Mouse (Mus musculus) hindbrain, embryonic 11.5 days (tissue): ENCODE measurements around the gene Fxyd5. TPM values are rescaled to one million over a fixed set of nuclear protein-coding genes. Genes with fewer than 3 reads are reported as not detected.

Experiments used
- ATAC-seq: fragments of 200-750 bp; cut with Nextera tagmentation; 2 replicates; pipeline ENCODE4 v1.8.0; 2017; ENCODE audit warnings: mild to moderate bottlenecking, moderate TSS enrichment, moderate library complexity; ENCODE audit not compliant: low FRiP score
- DNase-seq: peaks from one replicate; pipeline ENCODE4 v3.0.0-alpha.2; 2015; ENCODE audit warnings: low spot score
- H3K27ac ChIP-seq: fragments of 300-500 bp; sonication (generic); 2 replicates; pipeline ENCODE4 v1.5.1; 2014; ENCODE audit warnings: mild to moderate bottlenecking, low read depth, low read length
- H3K27me3 ChIP-seq: fragments of 300-500 bp; sonication (generic); 2 replicates; pipeline ENCODE4 v1.6.1; 2014; ENCODE audit warnings: mild to moderate bottlenecking, low read length, moderate library complexity, mixed read lengths; ENCODE audit not compliant: control insufficient read depth, insufficient read depth
- H3K36me3 ChIP-seq: fragments of 300-500 bp; sonication (generic); 2 replicates; pipeline ENCODE4 v1.6.1; 2014; ENCODE audit warnings: mild to moderate bottlenecking, low read length, moderate library complexity, mixed read lengths; ENCODE audit not compliant: control insufficient read depth, insufficient read depth
- H3K4me1 ChIP-seq: fragments of 300-500 bp; sonication (generic); replicated peaks from 2 replicates; pipeline ENCODE4 v1.6.1; 2014; ENCODE audit warnings: low read length, mixed read lengths; ENCODE audit not compliant: control insufficient read depth, insufficient read depth
- H3K4me2 ChIP-seq: fragments of 300-500 bp; sonication (generic); replicated peaks from 2 replicates; pipeline ENCODE4 v1.6.1; 2014; ENCODE audit warnings: mild to moderate bottlenecking, low read depth, low read length
- H3K4me3 ChIP-seq: fragments of 300-500 bp; sonication (generic); 2 replicates; pipeline ENCODE4 v1.5.1; 2014; ENCODE audit warnings: low read depth, low read length
- H3K9ac ChIP-seq: fragments of 300-500 bp; sonication (generic); 2 replicates; pipeline ENCODE4 v1.6.1; 2014; ENCODE audit warnings: low read depth, low read length
- H3K9me3 ChIP-seq: fragments of 300-500 bp; sonication (generic); 2 replicates; pipeline ENCODE4 v1.6.1; 2016; ENCODE audit warnings: low read length; ENCODE audit not compliant: control insufficient read depth
- WGBS: fragments of 180-500 bp; shearing (Covaris S2); extraction: QIAGEN DNeasy Blood & Tissue Kit; methylation state at CpG from one replicate; pipeline ENCODE4 v1.1.7; 2014; 5-methylcytosine and 5-hydroxymethylcytosine counted together
- polyA plus RNA-seq: library from polyadenylated mRNA; unstranded; fragments of >200 nt; fragmentation: Nextera tagmentation; extraction: Ambion mirVana; gene quantifications from 2 replicates; pipeline ENCODE4 v1.2.1, GENCODE M21; 2014

Fxyd5 gene
- polyA plus RNA-seq, 1 experiment from 2014 or later, result 12.3 TPM

DNA sequence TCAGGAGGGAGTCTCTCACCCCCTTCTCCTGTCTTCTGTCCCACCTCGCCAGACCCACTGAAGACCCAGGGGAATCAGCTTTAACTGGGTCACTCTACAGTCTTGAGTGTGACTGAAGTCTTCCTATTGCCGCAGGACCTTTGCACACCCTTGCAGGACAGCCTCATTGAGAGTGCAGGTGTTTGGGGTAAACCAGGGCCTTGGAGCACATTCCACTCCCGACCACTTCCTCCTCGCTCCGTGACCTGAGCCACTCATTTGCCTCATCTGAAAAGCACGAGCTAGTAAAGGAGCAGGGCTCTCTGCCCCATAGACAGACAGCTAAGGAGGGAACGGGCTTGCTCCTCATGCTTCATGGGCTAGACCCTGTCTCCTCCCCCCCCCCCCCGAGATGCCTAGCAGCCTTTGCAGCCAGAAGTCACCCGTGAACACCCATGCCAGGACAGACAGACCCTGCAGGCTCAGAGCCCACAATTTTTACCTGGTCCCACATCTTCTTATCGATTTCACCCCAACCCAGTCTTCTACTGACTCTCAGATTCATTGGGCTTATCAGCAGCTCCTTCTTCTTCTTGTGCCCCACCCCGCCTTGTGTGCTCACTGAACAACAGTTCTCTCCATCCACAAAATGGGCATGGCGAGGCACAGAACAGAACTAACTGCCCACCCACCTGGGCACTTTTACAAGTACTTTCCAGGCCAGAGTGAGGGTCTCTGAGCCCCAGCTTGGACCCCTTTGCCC lies 1.8 kb downstream of the Fxyd5 start:
- ATAC-seq (no peak), DNase-seq (no peak)
- WGBS, result 79% methylated on average over 11 of the region's 12 CpGs
- H3K4me3 ChIP-seq, result no peak overlapping the region
- no peaks in the 10 kb centered on the region for H3K9me3 ChIP-seq
- no peaks in the 10 kb centered on the region for H3K36me3 ChIP-seq
- no peak overlapping the region for H3K4me2 ChIP-seq
- no peak overlapping the region for H3K9ac ChIP-seq
- H3K27ac ChIP-seq, result no peak overlapping the region
- no peaks in the 10 kb centered on the region for H3K4me1 ChIP-seq
- peaks cover 25% of the 10 kb centered on the region for H3K27me3 ChIP-seq

DNA sequence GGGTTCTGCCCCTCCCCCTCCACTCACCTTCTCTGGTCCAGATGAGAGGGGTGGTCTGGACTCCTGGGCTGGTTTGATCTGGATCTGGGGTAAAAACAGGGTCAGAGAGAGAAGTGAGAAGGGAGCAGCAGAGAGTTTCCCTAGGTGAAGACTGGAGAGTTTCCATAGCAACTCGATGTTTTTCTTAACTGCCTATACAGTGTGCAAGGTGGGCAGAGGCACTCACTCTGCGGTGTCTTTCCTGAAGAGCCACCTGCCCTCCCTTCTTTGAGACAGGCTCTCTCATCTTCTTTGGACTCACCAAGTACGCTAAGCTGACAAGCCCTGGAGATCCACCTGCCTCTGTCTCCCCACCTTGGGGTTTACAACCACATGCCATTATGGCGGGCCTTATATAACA lies 3.3 kb downstream of the Fxyd5 start:
- Histone ChIP-seq H3K27me3 (peaks cover 23% of the 10 kb centered on the region), H3K27ac (no peak overlapping the region), H3K4me3 (no peak overlapping the region), H3K9me3 (no peaks in the 10 kb centered on the region), H3K4me2 (no peak overlapping the region), H3K9ac (no peak overlapping the region), H3K4me1 (no peaks in the 10 kb centered on the region), H3K36me3 (no peaks in the 10 kb centered on the region)
- 88% methylated on average over 4 of the region's 4 CpGs for WGBS
- DNase-seq, result no peak
- no peak for ATAC-seq

DNA sequence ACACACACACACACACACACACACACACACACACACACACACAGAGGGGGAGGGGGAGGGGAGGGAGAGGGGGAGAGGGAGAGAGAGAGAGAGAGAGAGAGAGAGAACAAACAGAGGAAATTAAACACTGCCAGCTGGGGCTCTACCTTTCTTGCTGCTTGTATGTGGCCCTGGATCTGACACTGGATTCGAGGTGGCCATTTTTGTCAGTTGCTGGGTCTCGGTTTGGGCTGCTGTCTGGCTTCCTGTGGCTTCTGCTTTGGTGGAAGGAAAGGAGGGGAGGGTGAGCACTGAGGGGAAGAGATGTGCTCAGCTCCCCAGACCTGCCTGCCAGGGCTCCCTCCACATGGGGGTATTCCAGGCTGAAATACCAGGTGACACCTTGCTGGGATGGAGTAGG lies 4.6 kb downstream of the Fxyd5 start:
- Histone ChIP-seq H3K27ac (no peak overlapping the region), H3K4me3 (no peak overlapping the region), H3K27me3 (peaks cover 12% of the 10 kb centered on the region), H3K9me3 (no peaks in the 10 kb centered on the region), H3K36me3 (no peaks in the 10 kb centered on the region), H3K4me2 (no peak overlapping the region), H3K4me1 (no peaks in the 10 kb centered on the region), H3K9ac (no peak overlapping the region)
- ATAC-seq, result no peak
- 72% methylated on average over 2 of the region's 2 CpGs for WGBS
- no peak for DNase-seq

DNA sequence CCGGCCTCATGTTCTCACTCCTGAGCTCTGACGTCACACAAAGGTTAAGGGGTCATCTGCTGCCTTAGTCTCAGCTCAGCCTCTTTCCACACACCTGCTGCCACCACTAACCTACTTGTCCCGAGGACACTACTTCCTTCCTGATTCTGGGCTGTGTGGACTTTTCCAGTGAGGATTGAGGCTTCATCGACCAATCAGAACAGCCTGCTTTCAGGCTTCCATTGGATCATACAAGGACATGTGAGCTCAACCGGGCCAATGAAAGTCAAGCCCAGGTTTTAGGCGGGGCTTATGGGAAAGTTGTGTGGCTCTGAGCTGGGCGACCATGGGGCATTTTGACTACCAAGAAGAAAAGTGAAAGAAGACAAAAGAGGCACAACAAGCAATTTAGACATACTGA lies 5.4 kb downstream of the Fxyd5 start:
- DNase-seq (no peak), ATAC-seq (no peak)
- Histone ChIP-seq H3K4me2 (no peak overlapping the region), H3K9ac (no peak overlapping the region), H3K4me3 (no peak overlapping the region), H3K4me1 (no peaks in the 10 kb centered on the region), H3K36me3 (no peaks in the 10 kb centered on the region), H3K27me3 (peaks cover 9% of the 10 kb centered on the region), H3K27ac (no peak overlapping the region), H3K9me3 (no peaks in the 10 kb centered on the region)
- WGBS, result 84% methylated on average over 7 of the region's 7 CpGs

DNA sequence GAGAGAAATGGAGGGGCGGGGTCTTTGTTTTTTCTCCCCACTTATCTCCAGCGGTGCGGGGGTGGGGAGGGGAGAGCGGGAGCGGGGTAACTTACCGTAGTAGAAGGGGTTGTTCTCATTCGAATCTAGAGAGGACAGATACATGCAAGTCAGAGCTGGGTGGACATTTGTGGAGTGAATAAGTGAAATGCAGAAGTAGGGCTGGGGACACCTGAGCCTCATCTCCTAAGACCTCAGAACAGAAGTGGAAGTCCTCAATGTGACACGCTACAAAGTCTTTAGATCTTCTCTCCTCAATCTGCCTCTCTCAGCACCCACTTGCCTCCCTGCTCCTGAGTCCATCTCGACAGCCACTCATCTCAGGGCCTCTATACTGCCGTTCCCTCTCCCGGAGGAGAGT lies 7.0 kb downstream of the Fxyd5 start:
- H3K4me3 ChIP-seq, result no peak overlapping the region
- ATAC-seq (no peak), DNase-seq (no peak)
- no peaks in the 10 kb centered on the region for H3K4me1 ChIP-seq
- H3K36me3 ChIP-seq, result no peaks in the 10 kb centered on the region
- H3K27me3 ChIP-seq, result no peaks in the 10 kb centered on the region
- no peak overlapping the region for H3K27ac ChIP-seq
- WGBS, result 76% methylated on average over 11 of the region's 11 CpGs
- no peak overlapping the region for H3K4me2 ChIP-seq
- no peak overlapping the region for H3K9ac ChIP-seq
- H3K9me3 ChIP-seq, result no peaks in the 10 kb centered on the region

DNA sequence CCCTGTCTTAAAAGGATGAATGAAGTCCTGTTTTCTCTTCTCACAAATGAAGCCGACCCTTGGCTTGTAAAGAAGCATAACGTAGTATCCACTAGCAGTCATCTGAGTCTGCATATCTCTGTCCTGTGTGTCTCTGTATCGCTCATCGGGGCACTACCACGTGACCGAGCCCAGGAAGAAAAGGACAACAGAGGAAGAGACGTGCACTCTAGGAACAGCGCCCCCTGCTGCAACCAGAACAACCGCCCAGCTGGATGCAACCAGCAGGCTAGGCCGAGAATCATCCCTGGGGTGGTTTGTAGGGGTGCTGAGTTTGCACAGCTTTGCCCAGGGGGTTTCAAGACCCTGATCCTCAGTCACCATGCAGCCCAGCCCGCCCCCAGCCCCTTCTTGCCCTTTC lies 7.5 kb downstream of the Fxyd5 start:
- WGBS, result 64% methylated on average over 11 of the region's 11 CpGs
- Histone ChIP-seq H3K27ac (no peak overlapping the region), H3K4me1 (no peaks in the 10 kb centered on the region), H3K9me3 (no peaks in the 10 kb centered on the region), H3K9ac (no peak overlapping the region), H3K27me3 (no peaks in the 10 kb centered on the region), H3K36me3 (no peaks in the 10 kb centered on the region), H3K4me3 (no peak overlapping the region), H3K4me2 (no peak overlapping the region)
- DNase-seq, result peak; percentile 15
- no peak for ATAC-seq

DNA sequence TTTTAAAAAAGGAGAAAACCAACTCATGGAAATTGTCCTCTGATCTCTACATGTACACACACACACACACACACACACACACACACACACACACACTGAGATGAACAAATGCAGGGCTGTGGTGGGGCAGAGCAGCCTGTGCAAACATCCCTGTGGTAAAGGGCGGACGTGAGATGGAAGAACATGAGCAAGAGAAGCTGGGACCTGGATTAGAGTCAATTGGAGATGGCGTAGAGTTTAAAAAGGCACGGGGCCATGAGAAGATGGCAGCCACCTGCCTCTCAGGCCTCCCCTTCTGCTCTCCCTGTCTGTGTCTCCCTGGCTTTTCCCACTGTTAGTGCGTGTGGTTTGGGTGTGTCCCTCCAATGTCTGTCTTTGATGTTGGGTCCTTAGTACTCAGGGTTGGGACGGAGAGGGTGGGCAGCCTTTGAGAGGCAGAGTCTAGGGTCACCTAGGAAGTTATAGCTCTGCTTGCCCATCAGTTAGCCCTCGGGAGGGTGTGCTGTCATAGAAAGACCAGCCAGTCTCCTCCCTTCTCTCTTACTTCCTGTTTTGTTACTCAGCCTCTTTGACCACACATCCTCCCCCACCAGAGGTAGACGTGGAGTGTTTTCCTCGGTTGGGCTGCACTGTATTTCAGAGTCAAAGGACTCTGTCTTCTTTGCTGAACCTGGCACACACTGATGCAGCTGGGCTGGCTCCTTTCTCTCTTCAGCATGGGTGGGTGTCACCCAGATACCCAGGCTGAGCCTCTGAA lies 8.7 kb downstream of the Fxyd5 start:
- Histone ChIP-seq H3K9ac (no peak overlapping the region), H3K36me3 (no peaks in the 10 kb centered on the region), H3K9me3 (no peaks in the 10 kb centered on the region), H3K4me2 (no peak overlapping the region), H3K27ac (no peak overlapping the region), H3K27me3 (no peaks in the 10 kb centered on the region), H3K4me1 (no peaks in the 10 kb centered on the region), H3K4me3 (no peak overlapping the region)
- no peak for DNase-seq
- ATAC-seq, result no peak
- WGBS, result 71% methylated on average over 9 of the region's 9 CpGs

DNA sequence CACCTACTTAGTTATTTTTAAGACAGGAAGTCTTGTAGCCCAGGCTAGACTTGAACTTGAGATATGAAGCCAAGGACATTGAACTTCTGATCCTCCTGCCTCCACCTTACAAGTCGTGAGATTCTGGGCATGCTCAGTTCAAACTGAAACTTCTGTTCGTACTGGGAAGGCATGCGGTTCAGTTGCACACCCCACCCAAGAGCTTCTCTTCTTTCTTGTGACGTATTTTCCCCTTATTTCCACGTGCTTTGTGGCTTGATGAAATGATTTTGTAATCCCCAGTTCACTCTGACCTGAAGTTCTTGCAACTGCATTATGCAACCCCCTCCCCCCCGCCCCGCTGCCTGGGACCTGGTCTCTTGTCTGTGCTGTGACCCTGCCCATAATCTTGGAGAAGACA lies 10.6 kb downstream of the Fxyd5 start:
- no peaks in the 10 kb centered on the region for H3K36me3 ChIP-seq
- 82% methylated on average over 7 of the region's 7 CpGs for WGBS
- no peaks in the 10 kb centered on the region for H3K27me3 ChIP-seq
- no peak overlapping the region for H3K4me2 ChIP-seq
- no peaks in the 10 kb centered on the region for H3K4me1 ChIP-seq
- DNase-seq (no peak), ATAC-seq (no peak)
- H3K4me3 ChIP-seq, result no peak overlapping the region
- no peak overlapping the region for H3K9ac ChIP-seq
- H3K9me3 ChIP-seq, result no peaks in the 10 kb centered on the region
- H3K27ac ChIP-seq, result no peak overlapping the region

DNA sequence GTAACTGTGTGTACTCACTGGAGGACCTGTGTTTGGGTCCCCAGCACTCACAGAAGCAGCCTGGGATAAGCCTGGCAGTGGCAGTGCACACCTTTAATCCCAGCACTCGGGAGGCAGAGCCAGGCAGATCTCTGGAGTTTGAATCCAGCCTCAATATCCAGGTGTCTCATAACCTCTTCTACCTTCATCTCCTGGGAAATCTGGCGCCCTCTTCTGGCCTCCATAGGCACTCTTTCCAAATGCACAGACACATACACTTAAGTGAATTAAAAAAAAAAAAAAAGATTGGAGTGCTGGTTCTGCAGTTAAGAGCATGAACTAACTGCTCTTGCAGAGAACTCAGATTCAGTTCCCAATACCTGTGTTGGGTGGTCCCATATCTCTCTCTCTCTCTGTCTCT lies 11.6 kb downstream of the Fxyd5 start:
- Histone ChIP-seq H3K9ac (no peak overlapping the region), H3K36me3 (no peaks in the 10 kb centered on the region), H3K27ac (no peak overlapping the region), H3K4me3 (no peak overlapping the region), H3K4me1 (no peaks in the 10 kb centered on the region), H3K9me3 (no peaks in the 10 kb centered on the region), H3K27me3 (no peaks in the 10 kb centered on the region), H3K4me2 (no peak overlapping the region)
- 76% methylated on average over 2 of the region's 2 CpGs for WGBS
- DNase-seq, result no peak
- ATAC-seq, result no peak
